Mouse (Mus musculus) forebrain, embryonic 12.5 days (tissue): ENCODE measurements around the gene Tradd. TPM values are rescaled to one million over a fixed set of nuclear protein-coding genes. Genes with fewer than 3 reads are reported as not detected.

Source experiments
- ATAC-seq: fragments of 200-750 bp; cut with Nextera tagmentation; 2 replicates; pipeline ENCODE4 v1.8.0; 2017; ENCODE audit warnings: moderate TSS enrichment; ENCODE audit not compliant: low FRiP score
- H3K27ac ChIP-seq: fragments of 300-500 bp; sonication (generic); 2 replicates; pipeline ENCODE4 v1.5.1; 2016; ENCODE audit warnings: mild to moderate bottlenecking
- H3K27me3 ChIP-seq: fragments of 300-500 bp; sonication (generic); 2 replicates; pipeline ENCODE4 v1.6.1; 2016; ENCODE audit warnings: mild to moderate bottlenecking
- H3K36me3 ChIP-seq: fragments of 300-500 bp; sonication (generic); replicated peaks from 2 replicates; pipeline ENCODE4 v1.6.1; 2016; ENCODE audit warnings: mild to moderate bottlenecking
- H3K4me1 ChIP-seq: fragments of 300-500 bp; sonication (generic); 2 replicates; pipeline ENCODE4 v1.6.1; 2016
- H3K4me2 ChIP-seq: fragments of 300-500 bp; sonication (generic); 2 replicates; pipeline ENCODE4 v1.6.1; 2016; ENCODE audit warnings: mild to moderate bottlenecking, moderate library complexity
- H3K4me3 ChIP-seq: fragments of 300-500 bp; sonication (generic); replicated peaks from 2 replicates; pipeline ENCODE4 v1.5.1; 2016; ENCODE audit warnings: mild to moderate bottlenecking
- H3K9ac ChIP-seq: fragments of 300-500 bp; sonication (generic); 2 replicates; pipeline ENCODE4 v1.6.1; 2016; ENCODE audit warnings: mild to moderate bottlenecking
- H3K9me3 ChIP-seq: fragments of 300-500 bp; sonication (generic); 2 replicates; pipeline ENCODE4 v1.6.1; 2016
- WGBS: fragments of 180-500 bp; shearing (Covaris S2); methylation state at CpG from one replicate; pipeline ENCODE4 v1.1.7; 2016; 5-methylcytosine and 5-hydroxymethylcytosine counted together
- microRNA counts: library from miRNA; unstranded; fragments of <30 nt; microRNA quantifications from one replicate; lab custom pipeline; 2017
- microRNA-seq: library from miRNA; unstranded; fragments of <30 nt; microRNA quantifications from one replicate; pipeline ENCODE4, GENCODE M21; 2017
- polyA plus RNA-seq: library from polyadenylated mRNA; unstranded; fragments of >200 nt; fragmentation: Nextera tagmentation; extraction: Ambion mirVana; gene quantifications from 2 replicates; pipeline ENCODE4 v1.2.1, GENCODE M21; 2016

The Tradd gene
- polyA plus RNA-seq, 1 experiment from 2014 or later = 10.8 TPM

- 82% methylated on average over 5 of the region's 5 CpGs for WGBS
- peaks cover 13% of the 10 kb centered on the region; the same call in 1 of the 2 replicates for H3K36me3 ChIP-seq
- no peak overlapping the region for H3K4me2 ChIP-seq
- H3K27ac ChIP-seq = no peak overlapping the region
- H3K27me3 ChIP-seq = no peaks in the 10 kb centered on the region
- no peak overlapping the region for H3K9ac ChIP-seq
- ATAC-seq = peak; percentile 65; the same call in 1 of the 2 replicates
- no peak overlapping the region for H3K4me3 ChIP-seq
- no peaks in the 10 kb centered on the region for H3K9me3 ChIP-seq
- no peaks in the 10 kb centered on the region for H3K4me1 ChIP-seq
These were observed 46.4 kb downstream of the Tradd start for GRCm38 (mm10) chr8:105217926-105218522.

GRCm38 (mm10) chr8:105214104-105214503 is 50.3 kb downstream of the Tradd start:
- Histone ChIP-seq H3K27me3 (no peaks in the 10 kb centered on the region), H3K4me1 (no peaks in the 10 kb centered on the region), H3K9me3 (no peaks in the 10 kb centered on the region), H3K4me2 (no peak overlapping the region), H3K9ac (no peak overlapping the region), H3K27ac (no peak overlapping the region), H3K36me3 (peaks cover 18% of the 10 kb centered on the region), H3K4me3 (no peak overlapping the region)
- 95% methylated on average over 5 of the region's 5 CpGs for WGBS
- no peak for ATAC-seq

GRCm38 (mm10) chr8:105209153-105210110 is 55.0 kb downstream of the Tradd start:
- Histone ChIP-seq H3K4me3 (no peak overlapping the region), H3K27me3 (no peaks in the 10 kb centered on the region), H3K9ac (no peak overlapping the region), H3K36me3 (peaks cover 17% of the 10 kb centered on the region), H3K27ac (no peak overlapping the region), H3K4me1 (no peaks in the 10 kb centered on the region), H3K9me3 (no peaks in the 10 kb centered on the region), H3K4me2 (no peak overlapping the region)
- ATAC-seq = no peak
- 35% methylated on average over 1 of the region's 1 CpGs for WGBS

MicroRNA genes within 50 kb of the gene (microRNA counts, 519-probe panel; counts per million panel counts)
- 3,475 counts per million, percentile 32 among the panel's probes with 10 or more counts for microRNA mmu-miR-328 (lab: Ali Mortazavi, UCI)

Small RNA genes lying within 50 kb of the gene (microRNA-seq; reads per million reads assigned to microRNA genes)
- gene Gm27320 = not detected
- gene Mir328 = 372 reads per million, percentile 66 among the genes with 10 or more reads in this experiment

Other genes starting within 250 kb of the Tradd start
- gene Ces3a, start 216.0 kb downstream of the Tradd start, polyA plus RNA-seq = not detected in 2 replicates
- not detected in 2 replicates for gene Ces3b, start 180.9 kb downstream of the Tradd start, polyA plus RNA-seq
- gene Ces4a, start 132.8 kb downstream of the Tradd start, polyA plus RNA-seq = not detected in 2 replicates
- gene Cbfb, start 93.9 kb downstream of the Tradd start, polyA plus RNA-seq = 58.3 and 60.0 TPM in 2 replicates
- gene D230025D16Rik, start 39.5 kb downstream of the Tradd start, polyA plus RNA-seq = 26.5 and 27.8 TPM in 2 replicates
- gene B3gnt9, start 9.5 kb downstream of the Tradd start, polyA plus RNA-seq = 3.3 and 4.5 TPM in 2 replicates
- gene Fbxl8, start within 50 bp of the Tradd start, polyA plus RNA-seq = 0.54 and 0.68 TPM in 2 replicates
- 0.11 TPM in 1 of 2 replicates, not detected in the other for gene Hsf4, start 5.2 kb upstream of the Tradd start, polyA plus RNA-seq
- gene Nol3, start 11.5 kb upstream of the Tradd start, polyA plus RNA-seq = 3.3 TPM in 2 replicates
- 47.6 and 53.0 TPM in 2 replicates for gene 4931428F04Rik, start 25.3 kb upstream of the Tradd start, polyA plus RNA-seq
- 10.4 and 11.2 TPM in 2 replicates for gene Exoc3l, start 31.5 kb upstream of the Tradd start, polyA plus RNA-seq
- gene E2f4, start 33.1 kb upstream of the Tradd start, polyA plus RNA-seq = 79.1 and 80.1 TPM in 2 replicates
- 1.3 and 1.4 TPM in 2 replicates for gene Elmo3, start 41.0 kb upstream of the Tradd start, polyA plus RNA-seq
- 0.78 and 1.1 TPM in 2 replicates for gene Lrrc29, start 61.7 kb upstream of the Tradd start, polyA plus RNA-seq
- 87.5 and 89.7 TPM in 2 replicates for gene Tmem208, start 61.7 kb upstream of the Tradd start, polyA plus RNA-seq
- 1.4 and 1.6 TPM in 2 replicates for gene Fhod1, start 83.3 kb upstream of the Tradd start, polyA plus RNA-seq
- gene Slc9a5, start 84.2 kb upstream of the Tradd start, polyA plus RNA-seq = 5.6 and 6.4 TPM in 2 replicates
- gene Plekhg4, start 108.7 kb upstream of the Tradd start, polyA plus RNA-seq = 1.2 TPM in 2 replicates
- gene Kctd19, start 148.9 kb upstream of the Tradd start, polyA plus RNA-seq = 0.13 TPM in 1 of 2 replicates, not detected in the other
- 1.2 and 1.4 TPM in 2 replicates for gene Lrrc36, start 149.0 kb upstream of the Tradd start, polyA plus RNA-seq
- 39.9 and 41.3 TPM in 2 replicates for gene Tppp3, start 206.9 kb upstream of the Tradd start, polyA plus RNA-seq
- 24.7 and 26.1 TPM in 2 replicates for gene Zdhhc1, start 232.3 kb upstream of the Tradd start, polyA plus RNA-seq